Mouse (Mus musculus) neural tube, embryonic 15.5 days (tissue): ENCODE measurements at regions not wholly inside any gene's neighbourhood (a gene's known extent, or its start where the extent isn't known, plus 50 kb on each side); places are given as distances from the start of the nearest gene placed in this dataset.
A peak's percentile ranks its signal among the peaks of the same experiment; 100 is the strongest.

Experiments
- ATAC-seq: fragments of 200-750 bp; cut with Nextera tagmentation; 2 replicates; pipeline ENCODE4 v1.8.0; 2017; ENCODE audit warnings: mild to moderate bottlenecking, moderate TSS enrichment, moderate library complexity; ENCODE audit not compliant: low FRiP score
- H3K27ac ChIP-seq: fragments of 300-500 bp; sonication (generic); replicated peaks from 2 replicates; pipeline ENCODE4 v1.5.1; 2015; ENCODE audit warnings: mild to moderate bottlenecking, inconsistent platforms
- H3K27me3 ChIP-seq: fragments of 300-500 bp; sonication (generic); replicated peaks from 2 replicates; pipeline ENCODE4 v1.6.1; 2015; ENCODE audit warnings: inconsistent platforms
- H3K36me3 ChIP-seq: fragments of 300-500 bp; sonication (generic); 2 replicates; pipeline ENCODE4 v1.6.1; 2015; ENCODE audit warnings: inconsistent platforms
- H3K4me1 ChIP-seq: fragments of 300-500 bp; sonication (generic); 2 replicates; pipeline ENCODE4 v1.6.1; 2015; ENCODE audit warnings: inconsistent platforms
- H3K4me2 ChIP-seq: fragments of 300-500 bp; sonication (generic); 2 replicates; pipeline ENCODE4 v1.6.1; 2015; ENCODE audit warnings: inconsistent platforms, mild to moderate bottlenecking, moderate library complexity
- H3K4me3 ChIP-seq: fragments of 300-500 bp; sonication (generic); replicated peaks from 2 replicates; pipeline ENCODE4 v1.5.1; 2015; ENCODE audit warnings: mild to moderate bottlenecking, inconsistent platforms
- H3K9ac ChIP-seq: fragments of 300-500 bp; sonication (generic); replicated peaks from 2 replicates; pipeline ENCODE4 v1.6.1; 2015; ENCODE audit warnings: mild to moderate bottlenecking, inconsistent platforms
- H3K9me3 ChIP-seq: fragments of 300-500 bp; sonication (generic); replicated peaks from 2 replicates; pipeline ENCODE4 v1.6.1; 2016; ENCODE audit warnings: inconsistent platforms
- WGBS: fragments of 180-500 bp; shearing (Covaris S2); methylation state at CpG from one replicate; pipeline ENCODE4 v1.1.7; 2015; ENCODE audit warnings: mixed read lengths; 5-methylcytosine and 5-hydroxymethylcytosine counted together

DNA sequence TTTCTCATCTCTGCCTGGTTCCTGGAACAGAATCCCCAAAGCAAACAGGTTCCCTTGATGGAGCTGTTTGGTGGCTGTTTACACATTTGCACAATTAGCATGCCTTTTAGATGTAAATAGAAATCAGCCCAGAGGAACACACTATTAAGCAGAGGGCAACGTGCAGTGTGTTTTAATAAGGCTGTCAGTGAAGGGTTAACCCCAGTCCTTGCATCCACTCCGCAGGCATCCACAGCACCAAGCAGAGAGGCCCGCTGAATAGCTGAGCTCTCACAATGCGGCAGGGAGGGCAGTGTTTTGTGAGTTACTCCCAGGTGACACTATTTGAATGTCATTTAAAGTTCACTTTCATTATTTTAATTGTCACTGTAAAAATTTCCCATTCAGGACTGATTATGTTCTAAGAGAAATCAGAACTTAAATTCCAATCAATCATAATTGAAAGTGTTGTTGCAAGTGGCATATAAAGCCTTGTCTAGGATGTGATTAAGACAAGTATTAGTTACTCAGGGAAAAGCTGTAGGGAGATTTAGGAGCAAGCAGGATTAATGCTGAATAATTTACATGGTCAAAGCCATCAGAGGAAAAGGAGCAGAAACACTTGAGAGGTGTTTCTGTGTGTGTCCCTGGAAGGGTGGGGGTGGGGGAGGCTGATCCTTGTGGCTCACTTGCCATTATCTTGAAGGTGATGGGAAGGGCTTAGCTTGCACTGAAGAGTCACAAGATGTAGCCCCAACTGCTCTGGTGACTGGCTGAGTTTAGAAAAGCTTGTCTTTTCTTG lies 528.1 kb downstream of the Gm9195 start:
- no peaks in the 10 kb centered on the region for H3K9me3 ChIP-seq
- 0 out of 2 replicates have a peak, but pooled peaks cover 3% of the 10 kb centered on the region for H3K27me3 ChIP-seq
- no peak overlapping the region for H3K4me2 ChIP-seq
- WGBS, result 4% methylated on average over 4 of the region's 4 CpGs
- H3K9ac ChIP-seq, result no peak overlapping the region
- peaks cover 10% of the 10 kb centered on the region for H3K4me1 ChIP-seq
- H3K36me3 ChIP-seq, result no peaks in the 10 kb centered on the region
- H3K4me3 ChIP-seq, result no peak overlapping the region
- 0 out of 2 replicates have a peak, but pooled peaks have one; percentile 50 for ATAC-seq
- H3K27ac ChIP-seq, result no peak overlapping the region

- Histone ChIP-seq H3K4me1 (no peaks in the 10 kb centered on the region), H3K27me3 (0 out of 2 replicates have a peak, but pooled peaks cover 2% of the 10 kb centered on the region), H3K36me3 (no peaks in the 10 kb centered on the region), H3K9ac (no peak overlapping the region), H3K27ac (no peak overlapping the region), H3K9me3 (no peaks in the 10 kb centered on the region), H3K4me3 (no peak overlapping the region), H3K4me2 (no peak overlapping the region)
- 94% methylated on average over 2 of the region's 2 CpGs for WGBS
- no peak for ATAC-seq
Measured at GRCm38 (mm10) chr14:71948701-71949100, 542.9 kb downstream of the Gm9195 start.

DNA sequence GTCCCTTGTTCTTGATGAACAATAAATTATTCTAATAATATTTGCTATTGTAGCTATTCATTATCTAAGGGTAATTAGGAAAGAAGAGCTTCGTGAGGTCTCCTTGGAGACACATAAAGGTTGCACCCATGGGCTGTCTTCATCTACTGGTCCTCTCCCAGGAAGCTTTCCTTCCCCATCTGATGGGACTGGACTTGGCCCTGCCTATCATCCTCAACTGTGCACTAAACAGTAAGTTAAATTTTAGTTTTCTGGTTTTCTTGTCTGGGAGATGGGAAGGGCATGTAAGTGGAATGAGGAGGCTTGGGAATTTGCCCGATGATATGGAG lies 554.5 kb downstream of the Gm9195 start:
- WGBS, result 57% methylated on average over 2 of the region's 2 CpGs
- no peak for ATAC-seq
- no peak overlapping the region for H3K27ac ChIP-seq

GRCm38 (mm10) chr14:71936373-71937156 lies 555.1 kb downstream of the Gm9195 start:
- Histone ChIP-seq H3K4me3 (no peak overlapping the region), H3K27me3 (no peaks in the 10 kb centered on the region), H3K4me1 (peaks cover 7% of the 10 kb centered on the region; the same call in 1 of the 2 replicates), H3K4me2 (no peak overlapping the region), H3K9ac (no peak overlapping the region), H3K9me3 (no peaks in the 10 kb centered on the region), H3K27ac (no peak overlapping the region; the same call in 1 of the 2 replicates), H3K36me3 (no peaks in the 10 kb centered on the region)
- WGBS, result 41% methylated on average over 6 of the region's 6 CpGs
- peak; percentile 66 for ATAC-seq

More for the DNA sequence above, 554.5 kb downstream of the Gm9195 start:
- no peak overlapping the region for H3K9ac ChIP-seq
- H3K27me3 ChIP-seq, result no peaks in the 10 kb centered on the region
- H3K36me3 ChIP-seq, result no peaks in the 10 kb centered on the region
- no peak overlapping the region for H3K4me3 ChIP-seq
- peaks cover 7% of the 10 kb centered on the region; the same call in 1 of the 2 replicates for H3K4me1 ChIP-seq
- no peak overlapping the region for H3K4me2 ChIP-seq
- no peaks in the 10 kb centered on the region for H3K9me3 ChIP-seq

DNA sequence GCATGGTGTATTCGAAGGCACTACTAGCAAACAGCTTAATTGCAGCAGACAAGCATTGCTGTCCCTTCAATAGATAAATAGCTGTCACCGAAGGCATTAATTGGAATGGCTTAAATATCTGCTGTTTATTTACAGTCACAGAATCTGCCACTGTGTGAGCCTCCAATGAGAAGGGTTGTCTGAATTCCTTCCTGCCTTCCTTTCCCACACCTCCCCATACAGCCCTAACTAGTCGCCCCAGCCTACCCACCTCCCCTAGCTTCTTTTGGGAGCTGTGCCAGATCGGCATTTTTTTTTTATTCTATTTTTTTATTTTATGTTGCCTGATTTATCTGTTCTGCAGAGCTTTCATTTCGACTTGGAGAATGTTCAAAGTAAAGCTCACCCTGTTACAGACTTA lies 575.7 kb downstream of the Gm9195 start:
- WGBS, result 49% methylated on average over 5 of the region's 5 CpGs

GRCm38 (mm10) chr14:71910936-71911335 lies 580.7 kb downstream of the Gm9195 start:
- WGBS, result 60% methylated on average over 2 of the region's 2 CpGs

More for the DNA sequence above, 575.7 kb downstream of the Gm9195 start:
- ATAC-seq, result no peak
- Histone ChIP-seq H3K4me2 (no peak overlapping the region), H3K4me3 (no peak overlapping the region), H3K9ac (no peak overlapping the region), H3K4me1 (peaks cover 5% of the 10 kb centered on the region; the same call in 1 of the 2 replicates), H3K27me3 (no peaks in the 10 kb centered on the region), H3K36me3 (no peaks in the 10 kb centered on the region), H3K9me3 (no peaks in the 10 kb centered on the region), H3K27ac (no peak overlapping the region)

DNA sequence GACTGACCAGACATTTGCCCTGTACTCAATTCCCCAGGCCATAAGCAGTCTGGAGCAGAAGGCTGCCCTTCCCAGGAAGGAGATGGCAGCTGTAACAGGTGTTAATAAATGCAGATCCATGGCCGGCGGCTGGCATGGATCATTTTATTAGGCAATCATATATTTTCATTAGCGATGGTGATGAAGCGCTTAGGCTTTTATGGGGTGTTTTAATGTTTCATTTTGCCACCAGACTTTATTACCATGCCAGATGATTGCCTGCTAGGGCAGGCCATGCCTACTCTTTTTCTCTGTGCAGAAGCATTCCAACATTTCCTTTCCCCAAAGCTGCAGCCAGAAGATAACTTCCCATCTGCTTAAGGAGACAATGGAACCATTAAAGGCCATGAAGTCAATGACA lies 596.2 kb downstream of the Gm9195 start:
- H3K4me2 ChIP-seq, result no peak overlapping the region
- H3K4me3 ChIP-seq, result no peak overlapping the region
- no peaks in the 10 kb centered on the region for H3K9me3 ChIP-seq
- ATAC-seq, result peak; percentile 45; the same call in 1 of the 2 replicates
- no peaks in the 10 kb centered on the region for H3K36me3 ChIP-seq
- H3K27me3 ChIP-seq, result no peaks in the 10 kb centered on the region
- H3K9ac ChIP-seq, result no peak overlapping the region
- 54% methylated on average over 4 of the region's 4 CpGs for WGBS
- no peaks in the 10 kb centered on the region; the same call in 1 of the 2 replicates for H3K4me1 ChIP-seq
- no peak overlapping the region for H3K27ac ChIP-seq

More at GRCm38 (mm10) chr14:71910936-71911335, 580.7 kb downstream of the Gm9195 start:
- Histone ChIP-seq H3K36me3 (no peaks in the 10 kb centered on the region), H3K4me3 (no peak overlapping the region), H3K9me3 (no peaks in the 10 kb centered on the region), H3K9ac (no peak overlapping the region), H3K4me2 (no peak overlapping the region), H3K27me3 (no peaks in the 10 kb centered on the region), H3K4me1 (peaks cover 2% of the 10 kb centered on the region; the same call in 1 of the 2 replicates), H3K27ac (no peak overlapping the region)
- ATAC-seq, result no peak

DNA sequence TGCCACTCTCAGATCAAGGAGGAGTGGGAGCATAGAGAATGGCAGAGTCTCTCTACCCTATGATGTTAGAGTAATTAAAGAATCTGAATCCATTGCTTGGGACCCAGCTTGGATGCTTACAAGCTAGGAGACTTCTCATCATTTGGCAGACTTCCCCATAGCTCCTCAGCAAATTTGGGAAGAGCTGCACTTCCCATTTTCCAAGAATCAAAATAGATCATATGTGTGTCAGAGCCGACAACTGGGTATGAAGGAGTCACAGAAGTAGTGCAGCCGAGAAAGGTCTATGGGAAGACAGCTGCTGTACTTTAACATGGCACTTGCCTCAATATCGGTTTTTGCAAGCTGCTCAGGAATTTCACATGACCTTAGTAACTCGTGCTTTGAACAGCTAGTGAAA lies 596.8 kb downstream of the Gm9195 start:
- Histone ChIP-seq H3K4me2 (no peak overlapping the region), H3K27me3 (no peaks in the 10 kb centered on the region), H3K9me3 (no peaks in the 10 kb centered on the region), H3K36me3 (no peaks in the 10 kb centered on the region), H3K9ac (no peak overlapping the region), H3K4me3 (no peak overlapping the region), H3K27ac (no peak overlapping the region), H3K4me1 (no peaks in the 10 kb centered on the region; the same call in 1 of the 2 replicates)
- WGBS, result 85% methylated on average over 4 of the region's 4 CpGs
- no peak for ATAC-seq

- no peak overlapping the region for H3K9ac ChIP-seq
- no peak overlapping the region for H3K4me2 ChIP-seq
- H3K27ac ChIP-seq, result no peak overlapping the region
- H3K36me3 ChIP-seq, result no peaks in the 10 kb centered on the region
- ATAC-seq, result no peak
- no peak overlapping the region for H3K4me3 ChIP-seq
- H3K9me3 ChIP-seq, result no peaks in the 10 kb centered on the region
- H3K4me1 ChIP-seq, result no peaks in the 10 kb centered on the region; the same call in 1 of the 2 replicates
- 75% methylated on average over 1 of the region's 1 CpGs for WGBS
- H3K27me3 ChIP-seq, result no peaks in the 10 kb centered on the region
Measured at GRCm38 (mm10) chr14:71893361-71893760, 598.3 kb downstream of the Gm9195 start.

GRCm38 (mm10) chr14:71891667-71892066 lies 600.0 kb downstream of the Gm9195 start:
- H3K27ac ChIP-seq, result no peak overlapping the region
- no peak for ATAC-seq
- no peaks in the 10 kb centered on the region for H3K36me3 ChIP-seq
- 69% methylated on average over 1 of the region's 1 CpGs for WGBS
- no peak overlapping the region for H3K9ac ChIP-seq
- no peaks in the 10 kb centered on the region; the same call in 1 of the 2 replicates for H3K4me1 ChIP-seq
- no peaks in the 10 kb centered on the region for H3K9me3 ChIP-seq
- H3K4me2 ChIP-seq, result no peak overlapping the region
- no peaks in the 10 kb centered on the region for H3K27me3 ChIP-seq
- H3K4me3 ChIP-seq, result no peak overlapping the region

DNA sequence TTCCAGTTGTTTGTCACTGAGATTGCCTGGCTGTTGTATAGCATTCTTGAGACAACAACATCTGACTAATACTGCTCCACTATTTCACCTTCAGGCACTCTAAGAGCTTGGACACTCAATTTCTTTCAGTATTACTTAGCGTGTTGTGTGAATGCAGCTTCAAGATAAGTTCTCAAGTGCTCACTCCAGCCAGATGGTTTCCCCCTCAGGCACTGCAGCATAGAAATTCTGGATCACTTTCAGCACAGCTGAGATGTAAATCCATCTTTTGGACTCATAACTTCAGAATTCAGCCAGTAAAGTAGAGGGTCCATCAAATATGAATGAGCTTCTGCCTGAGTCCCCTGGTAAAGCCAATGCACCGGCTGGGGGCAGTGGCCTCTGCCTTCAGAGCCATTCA lies 608.8 kb downstream of the Gm9195 start:
- Histone ChIP-seq H3K9ac (no peak overlapping the region), H3K27me3 (no peaks in the 10 kb centered on the region), H3K9me3 (no peaks in the 10 kb centered on the region), H3K4me3 (no peak overlapping the region), H3K36me3 (no peaks in the 10 kb centered on the region), H3K4me1 (no peaks in the 10 kb centered on the region), H3K27ac (no peak overlapping the region), H3K4me2 (no peak overlapping the region)
- no peak for ATAC-seq
- WGBS, result 77% methylated on average over 2 of the region's 2 CpGs

DNA sequence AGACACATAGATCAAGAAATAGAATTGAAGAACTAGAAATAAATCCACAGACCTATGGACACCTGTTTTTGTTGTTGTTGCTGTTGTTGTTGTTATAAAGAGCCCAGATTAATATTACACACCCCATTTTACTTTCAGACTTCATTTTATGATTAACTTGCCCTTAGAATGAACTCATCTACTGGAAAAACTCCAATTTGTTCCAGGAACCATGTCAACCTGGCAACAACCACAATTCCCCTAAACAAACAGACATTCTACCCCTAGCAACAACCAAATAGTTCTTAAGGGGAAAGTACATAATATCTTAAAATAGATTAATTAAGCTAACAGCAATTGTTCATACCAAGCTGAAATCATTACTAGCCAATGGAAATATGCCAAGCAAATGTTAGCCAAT lies 646.1 kb downstream of the Gm9195 start:
- H3K4me2 ChIP-seq, result no peak overlapping the region
- no peaks in the 10 kb centered on the region for H3K4me1 ChIP-seq
- no peaks in the 10 kb centered on the region for H3K36me3 ChIP-seq
- no peak overlapping the region for H3K9ac ChIP-seq
- H3K9me3 ChIP-seq, result no peaks in the 10 kb centered on the region
- H3K27ac ChIP-seq, result no peak overlapping the region
- H3K27me3 ChIP-seq, result no peaks in the 10 kb centered on the region
- ATAC-seq, result no peak
- no peak overlapping the region for H3K4me3 ChIP-seq
